Mouse (Mus musculus) frontal cortex, postnatal 36 days (tissue): ENCODE measurements at regions not wholly inside any gene's neighbourhood (a gene's known extent, or its start where the extent isn't known, plus 50 kb on each side); places are given as distances from the start of the nearest gene placed in this dataset.
"Not testable (repeated sequence)": the region's sequence is repeated elsewhere in the genome, so short reads cannot be mapped to it uniquely, and the experiment has no call there.

Source experiments
- DNase-seq, 2 experiments: peaks; one replicate each; pipeline ENCODE4 v3.0.0; 2022; ENCODE audit warnings: low spot score in 2 of 2

DNA sequence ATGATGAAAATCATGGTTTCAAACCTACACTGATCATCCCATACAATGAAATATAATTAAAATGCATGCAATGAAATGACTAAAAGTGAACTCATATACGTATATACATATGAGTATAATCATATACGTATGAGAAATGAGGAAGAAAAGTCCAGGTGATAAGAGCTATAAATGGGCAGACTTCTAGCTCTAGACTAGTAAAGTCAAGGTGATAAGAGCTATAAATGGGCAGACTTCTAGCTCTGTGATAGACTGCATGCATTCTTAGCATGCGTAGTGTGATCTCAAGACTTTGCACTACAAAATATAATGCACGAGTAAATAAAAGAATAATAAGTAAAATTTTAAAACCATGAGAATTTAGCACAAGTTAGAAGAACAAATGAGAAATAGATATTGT is 606.2 kb upstream of the Gpc5 start:
- DNase-seq = no peak

DNA sequence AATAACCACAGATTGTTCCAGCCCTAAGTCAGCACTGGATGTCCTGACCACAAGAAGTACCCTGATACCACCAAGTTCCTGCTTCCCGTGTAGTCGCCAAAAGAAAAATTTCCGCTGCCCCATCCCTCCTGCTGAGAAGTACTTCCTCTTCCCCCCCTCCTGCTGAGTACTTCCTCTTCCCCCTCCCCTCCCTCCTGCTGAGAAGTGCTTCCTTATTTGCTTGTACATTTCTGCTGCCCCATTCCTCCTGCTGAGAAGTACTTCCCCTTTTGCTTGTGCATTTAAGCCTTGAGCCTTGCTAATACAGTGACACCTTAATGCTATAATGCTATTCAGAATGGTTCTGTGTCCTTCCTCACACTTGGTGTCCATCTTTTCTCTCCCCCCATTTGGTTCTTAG is 598.6 kb upstream of the Gpc5 start:
- not testable (repeated sequence) for DNase-seq

DNA sequence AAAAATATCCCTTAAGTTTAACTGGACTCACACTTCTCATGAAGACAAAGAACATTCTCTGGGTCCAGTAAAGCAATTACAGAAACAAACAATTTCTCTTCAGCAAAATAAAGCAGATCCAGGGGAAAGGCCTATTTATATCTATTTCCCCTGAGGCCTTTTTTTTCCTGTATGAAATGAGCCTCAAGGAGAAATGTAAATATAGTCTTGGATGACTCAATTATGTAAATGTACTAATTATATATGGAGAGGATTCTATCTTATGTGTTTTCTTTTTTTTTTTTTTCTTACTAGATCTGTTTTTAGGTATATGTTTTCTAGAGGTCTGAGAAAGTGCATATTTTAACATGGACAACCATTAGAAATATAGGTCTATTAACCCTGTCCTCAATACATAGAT is 587.0 kb upstream of the Gpc5 start:
- no peak for DNase-seq

DNA sequence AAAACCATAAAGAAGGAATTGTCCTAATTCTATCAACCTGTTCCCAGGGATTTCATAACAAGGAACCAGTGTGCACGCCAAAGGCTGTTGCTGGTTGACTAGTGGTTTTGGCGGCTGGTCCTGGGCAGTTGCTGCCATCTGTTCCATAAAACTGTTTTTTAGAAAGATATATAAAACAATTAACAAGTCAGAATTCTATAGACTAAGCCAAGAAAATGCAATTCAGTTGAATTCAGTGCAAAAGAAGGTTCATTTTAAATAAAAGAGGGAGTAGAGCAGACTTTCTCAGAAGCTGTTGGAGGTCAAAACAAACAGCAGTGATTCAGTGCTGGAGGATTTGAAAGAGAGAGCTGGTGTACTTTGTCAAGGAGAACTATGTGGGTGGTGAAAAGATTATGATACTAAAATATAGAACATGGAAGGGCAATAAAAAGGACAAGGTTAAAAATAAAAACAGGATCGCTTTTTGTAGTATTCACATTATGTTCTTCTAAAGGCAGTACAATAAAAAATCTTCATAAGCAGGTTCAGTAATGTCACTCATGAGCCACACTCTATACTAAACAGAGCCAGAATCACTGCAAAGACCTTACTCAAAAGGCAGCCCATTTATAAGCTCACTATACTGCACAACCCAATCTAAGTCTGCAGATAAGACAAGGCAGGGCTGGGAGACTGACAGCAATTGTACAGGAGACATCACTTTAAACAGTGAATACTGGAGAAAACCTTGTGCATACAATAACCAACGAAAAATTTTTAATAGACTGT is 543.9 kb upstream of the Gpc5 start:
- DNase-seq = peak; percentile 24 to 63

DNA sequence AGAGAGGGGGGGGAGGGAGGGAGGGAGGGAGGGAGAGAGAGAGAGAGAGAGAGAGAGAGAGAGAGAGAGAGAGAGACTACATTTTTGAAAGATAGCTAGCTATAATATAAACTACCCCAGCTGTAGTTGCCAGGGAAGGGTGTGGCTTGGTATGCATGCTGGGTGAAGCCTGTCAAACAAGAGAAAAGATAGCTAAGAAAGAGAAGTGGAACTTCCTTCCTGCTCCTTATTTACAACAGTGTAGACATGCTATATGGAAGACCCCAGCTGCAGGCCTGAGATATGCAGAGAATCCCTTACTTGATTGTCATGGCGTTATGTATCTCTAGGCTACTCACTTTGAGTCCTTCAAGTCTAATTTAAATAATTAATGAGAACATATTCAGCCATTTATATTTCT is 542.9 kb upstream of the Gpc5 start:
- no peak for DNase-seq

DNA sequence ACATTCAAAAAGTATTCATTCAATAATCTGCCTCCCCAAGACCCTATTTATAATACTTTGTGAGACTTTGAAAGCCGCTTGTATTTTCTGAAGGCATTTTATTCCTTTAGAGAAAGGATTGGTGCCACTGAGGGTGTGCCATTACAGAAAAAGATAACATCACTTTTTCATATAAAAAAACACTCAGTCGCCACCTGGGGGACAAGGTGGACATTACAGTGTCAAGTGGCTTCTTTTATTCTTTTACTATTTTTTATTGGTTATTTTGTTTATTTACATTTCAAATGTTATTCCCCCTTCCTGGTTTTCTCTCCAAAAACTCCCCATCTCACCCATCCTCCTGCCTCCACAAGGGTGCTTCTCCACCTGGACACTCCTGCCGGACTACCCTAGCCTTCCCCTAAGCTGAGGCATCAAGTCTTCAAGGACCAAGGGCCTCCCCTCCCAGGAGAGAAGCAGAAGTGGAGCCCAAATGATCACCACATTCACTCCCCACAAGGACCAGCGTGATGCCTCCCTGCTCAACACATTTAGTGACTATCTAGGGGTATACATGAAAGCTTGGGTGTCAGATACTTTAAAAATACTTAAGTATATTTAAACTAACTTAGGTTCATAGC is 525.5 kb upstream of the Gpc5 start:
- DNase-seq = no peak

DNA sequence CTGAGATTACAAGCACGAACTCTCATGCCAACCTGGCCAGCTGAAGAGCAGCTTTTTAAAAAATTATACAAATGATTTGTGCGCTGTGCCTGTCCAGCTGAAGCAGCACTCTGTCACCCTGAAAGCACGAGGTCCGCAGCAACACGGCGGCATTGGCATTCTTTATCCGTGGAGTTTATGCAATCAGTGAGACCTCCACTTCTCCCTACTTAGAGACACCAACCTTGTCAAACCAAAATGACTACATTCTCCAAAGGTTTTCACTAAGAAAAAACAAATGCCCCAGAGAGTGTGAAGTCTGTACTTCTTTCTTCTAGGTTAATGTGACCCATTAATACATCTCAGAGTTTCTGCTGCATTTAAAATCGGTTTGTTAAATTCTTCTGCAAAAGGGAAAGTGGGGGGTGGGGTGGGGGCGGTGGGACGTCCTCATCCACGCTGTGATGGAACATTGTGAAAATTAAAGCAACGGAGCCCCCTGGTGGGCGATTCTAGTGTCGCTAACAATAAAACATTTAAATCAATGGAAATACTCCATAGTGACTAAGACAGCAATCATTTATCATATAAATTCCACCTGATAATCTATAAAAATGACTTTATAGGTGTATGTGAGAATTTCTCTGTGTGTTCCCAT is 524.2 kb upstream of the Gpc5 start:
- peak; percentile 66 to 86 for DNase-seq

DNA sequence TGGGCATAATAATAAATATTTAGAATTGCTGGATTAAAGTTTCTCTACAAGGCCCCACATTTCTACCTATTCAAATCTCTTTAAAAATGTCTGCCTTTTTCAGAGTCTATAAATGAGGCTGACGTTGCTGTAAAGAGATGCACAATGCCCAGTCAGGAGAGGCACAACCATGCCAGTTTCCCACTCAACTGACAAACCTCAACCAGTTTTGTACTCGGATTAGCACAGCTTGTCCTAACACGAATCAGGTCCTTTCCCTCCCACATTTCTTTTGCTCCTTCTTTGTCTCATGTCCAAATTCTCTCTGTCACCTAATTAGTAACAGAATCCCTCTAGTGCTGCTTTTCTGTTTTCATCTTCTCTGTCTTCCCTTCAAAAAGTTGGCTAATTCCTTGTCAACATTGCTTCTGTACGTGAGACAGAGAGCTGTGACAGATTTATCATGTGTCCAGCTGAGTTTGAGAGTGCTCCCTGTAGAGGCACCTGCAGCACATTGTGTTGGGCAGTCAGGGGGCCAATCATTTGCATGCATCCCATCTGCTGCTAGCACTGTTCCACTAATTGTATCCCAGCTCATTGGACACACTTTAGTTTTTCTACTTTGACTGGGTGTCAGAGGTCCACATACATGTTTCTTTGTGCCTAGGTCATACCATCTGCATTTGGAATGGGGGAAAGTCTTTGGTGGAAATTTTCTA is 504.5 kb upstream of the Gpc5 start:
- no peak for DNase-seq

DNA sequence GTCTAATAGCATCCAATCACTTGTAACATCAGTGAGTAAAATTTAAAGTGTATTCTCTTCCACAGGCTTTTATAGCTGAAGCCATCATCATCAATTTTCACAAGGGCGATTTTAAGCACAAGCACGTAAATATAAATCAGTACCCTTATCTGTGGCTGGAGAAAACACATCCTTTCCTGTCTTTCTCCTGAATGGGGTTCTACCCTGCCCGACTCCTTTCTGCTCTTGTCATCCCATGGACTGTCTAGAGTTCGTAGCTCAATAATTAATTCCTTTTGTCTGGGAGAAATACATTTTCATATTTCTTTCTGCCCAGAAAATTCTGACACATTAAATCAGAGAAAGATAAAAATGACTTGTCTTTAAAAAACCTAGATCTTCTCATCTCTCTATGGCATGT is 482.7 kb upstream of the Gpc5 start:
- DNase-seq = no peak

DNA sequence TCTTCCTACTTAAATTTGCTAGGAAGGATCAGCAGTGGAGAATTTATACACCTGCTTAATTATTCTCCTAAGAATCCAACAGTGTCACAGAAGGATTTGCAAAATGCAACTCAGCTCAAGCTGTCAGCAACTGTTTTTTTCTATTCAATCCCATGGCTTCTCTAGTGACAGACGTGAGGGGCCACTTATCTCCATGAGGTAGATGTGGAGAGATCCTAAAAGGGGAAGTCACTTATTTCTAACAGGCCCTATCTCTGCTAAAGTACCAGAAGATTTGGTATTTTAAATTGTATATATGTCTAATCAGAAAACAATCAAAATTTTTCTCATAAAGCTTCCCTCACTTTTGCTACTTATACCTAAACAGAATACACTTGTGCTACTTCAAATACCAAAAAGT is 479.6 kb upstream of the Gpc5 start:
- DNase-seq = no peak

DNA sequence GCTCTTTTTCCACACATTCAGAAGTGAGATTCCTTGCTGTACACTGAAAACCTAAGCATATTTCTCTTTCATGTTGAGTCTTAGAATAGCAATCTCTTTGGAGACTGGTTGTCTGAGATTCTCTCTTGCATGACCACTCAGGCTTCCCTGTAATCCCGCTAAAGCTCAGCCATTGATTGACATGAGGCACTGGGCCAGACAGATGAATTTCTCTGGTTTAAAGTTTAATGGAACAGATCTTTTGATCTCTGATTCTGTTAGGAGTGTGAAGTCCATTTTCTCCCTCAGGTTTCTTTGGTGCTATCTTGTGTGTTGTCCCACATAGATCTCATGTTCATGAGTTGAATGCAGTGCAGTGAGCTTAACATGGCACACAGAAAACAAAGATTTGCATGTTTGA is 435.4 kb upstream of the Gpc5 start:
- no peak for DNase-seq

DNA sequence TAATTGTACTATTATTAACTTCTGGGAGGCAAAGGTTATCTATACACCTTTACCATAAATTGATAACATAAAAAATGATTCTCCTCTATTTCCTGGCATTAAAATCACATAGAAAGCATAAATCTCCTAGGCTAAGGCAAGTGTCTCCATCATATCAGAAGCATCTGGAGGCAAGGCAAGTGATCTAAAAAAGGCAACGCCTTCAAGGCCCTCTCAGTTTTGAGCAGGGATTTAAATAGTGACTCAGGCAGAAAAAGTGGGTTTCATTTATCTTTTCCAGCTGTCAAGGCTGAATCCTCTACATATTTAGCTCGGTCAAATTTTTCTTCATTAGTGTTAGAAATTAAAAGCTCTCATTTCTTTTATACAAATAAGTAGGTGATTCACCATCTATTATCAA is 430.0 kb upstream of the Gpc5 start:
- peak in 1 of 2 experiments; percentile 17 for DNase-seq

DNA sequence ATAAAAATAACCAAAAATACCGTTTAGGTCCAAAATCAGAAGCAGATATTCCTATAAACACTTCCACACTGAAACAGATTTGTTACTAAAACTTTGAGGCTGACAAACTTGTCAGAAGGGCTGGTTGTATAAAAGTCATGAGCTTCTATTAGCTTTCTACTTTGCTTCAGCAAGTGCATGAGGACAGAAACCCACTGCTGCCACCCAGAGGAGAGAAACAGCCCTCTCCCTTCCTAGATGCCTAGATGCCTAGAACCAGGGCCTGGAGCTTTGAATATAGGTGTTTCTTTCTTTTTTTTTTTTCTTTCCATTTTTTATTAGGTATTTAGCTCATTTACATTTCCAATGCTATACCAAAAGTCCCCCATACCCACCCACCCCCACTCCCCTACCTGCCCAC is 406.9 kb upstream of the Gpc5 start:
- peak in 1 of 2 experiments; percentile 49 for DNase-seq

DNA sequence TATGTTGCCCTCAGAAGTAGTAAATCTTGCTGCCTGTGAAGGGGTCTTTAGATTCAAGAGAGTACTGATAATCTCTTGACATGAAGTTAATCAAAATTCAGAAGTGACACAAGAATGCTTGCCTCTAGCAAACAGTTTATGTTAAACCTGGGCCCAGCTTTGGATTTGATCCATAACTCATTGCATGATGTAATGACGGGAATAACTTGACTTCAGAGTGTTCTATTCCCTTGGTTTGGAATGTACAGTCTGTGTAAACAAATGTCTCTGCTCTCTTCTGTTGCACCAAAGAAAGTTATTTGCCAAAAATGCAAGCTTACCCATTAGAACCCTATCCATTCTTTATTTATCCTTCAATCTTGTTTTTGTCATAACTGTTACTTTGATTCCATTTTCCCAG is 397.1 kb upstream of the Gpc5 start:
- no peak for DNase-seq

DNA sequence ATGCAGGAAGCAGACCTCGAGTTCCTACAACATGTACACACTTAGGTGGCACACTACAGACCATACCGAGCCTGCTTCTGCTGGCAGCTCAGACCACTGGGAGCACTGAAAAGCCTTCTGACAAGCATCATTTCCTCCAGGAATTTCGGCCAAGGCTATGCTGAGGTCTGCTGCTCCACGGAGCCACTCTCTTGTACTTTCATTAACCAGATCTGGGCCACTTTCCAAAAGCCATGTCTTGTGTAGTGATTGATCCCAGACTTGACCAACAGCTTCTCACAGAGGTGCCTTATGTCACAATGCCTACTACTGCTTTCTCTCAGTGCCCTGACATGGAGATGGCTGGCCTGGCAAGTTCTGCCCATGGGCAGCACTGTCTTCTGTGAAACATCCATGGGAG is 394.5 kb upstream of the Gpc5 start:
- no peak for DNase-seq

DNA sequence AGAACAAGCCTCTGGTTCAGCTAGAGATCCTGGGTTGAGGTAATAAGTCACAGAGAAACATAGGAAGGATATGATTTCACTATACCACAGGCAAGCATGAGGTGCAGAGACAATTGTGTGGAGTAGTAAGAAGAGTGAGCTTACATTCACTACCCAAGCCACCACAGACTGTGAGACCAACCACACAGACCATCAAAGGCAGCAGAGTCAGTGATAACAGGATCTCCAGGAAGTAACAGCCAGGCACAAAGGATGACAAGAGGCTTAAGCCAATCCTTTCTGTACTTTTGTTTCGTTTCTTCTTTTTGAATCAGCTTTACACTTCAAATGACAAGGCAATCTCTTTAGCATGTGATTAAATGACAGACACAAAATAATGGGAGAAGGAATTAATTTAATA is 368.9 kb upstream of the Gpc5 start:
- no peak for DNase-seq

DNA sequence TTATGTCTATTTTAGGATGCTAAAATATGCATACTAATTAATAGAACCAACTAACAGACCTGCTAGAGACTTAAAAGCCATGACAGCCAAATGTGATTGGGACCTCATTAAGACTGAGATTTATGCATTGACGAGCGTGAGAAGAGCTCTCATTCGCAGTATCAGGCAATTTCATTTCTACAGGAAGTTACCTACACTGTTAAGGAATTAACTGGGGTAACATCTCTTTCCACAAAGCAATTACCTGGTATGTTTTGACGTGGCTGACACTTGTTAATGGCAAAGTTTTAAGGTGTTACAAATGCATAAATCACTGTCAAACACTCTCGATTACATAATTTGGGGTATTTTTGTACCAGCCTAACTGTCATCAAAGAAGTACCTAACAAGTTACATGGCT is 324.7 kb upstream of the Gpc5 start:
- DNase-seq = no peak

DNA sequence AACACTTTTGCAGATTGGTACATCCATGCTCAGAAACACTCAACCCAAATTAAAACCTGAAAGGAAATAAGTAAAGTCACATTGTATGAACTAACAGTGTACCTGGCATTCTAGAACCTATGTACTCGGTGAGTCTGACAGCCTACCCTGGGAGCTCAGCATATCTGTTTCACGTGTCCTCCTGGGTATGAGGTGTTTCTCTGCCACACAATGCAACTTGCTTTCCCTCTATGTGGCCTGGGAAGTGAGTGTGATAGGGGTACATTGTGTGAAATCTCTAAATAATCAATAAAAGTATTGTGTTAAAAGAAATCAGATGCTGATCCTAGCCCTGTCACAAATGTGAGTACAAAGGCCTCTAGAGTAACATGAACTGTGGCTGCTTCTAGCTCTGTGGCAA is 315.3 kb upstream of the Gpc5 start:
- no peak for DNase-seq

DNA sequence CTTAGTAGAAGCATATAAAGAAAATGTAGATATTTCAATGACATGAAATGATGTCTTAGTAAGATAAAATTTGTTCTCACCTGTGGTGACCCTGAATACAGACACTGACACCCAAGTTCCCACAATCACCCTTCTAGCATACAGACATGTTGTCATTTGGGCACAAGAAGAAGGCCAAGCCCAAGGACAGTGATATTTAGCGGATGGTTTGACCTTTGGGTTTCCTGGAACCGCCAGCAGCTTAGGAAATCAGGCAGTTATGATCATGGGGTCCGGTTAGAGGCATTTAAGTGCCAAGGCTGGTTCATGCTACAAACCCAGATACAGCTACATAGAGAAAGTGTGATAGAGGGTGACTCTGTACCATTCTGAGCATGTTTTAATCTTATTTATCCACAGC is 310.2 kb upstream of the Gpc5 start:
- DNase-seq = no peak

DNA sequence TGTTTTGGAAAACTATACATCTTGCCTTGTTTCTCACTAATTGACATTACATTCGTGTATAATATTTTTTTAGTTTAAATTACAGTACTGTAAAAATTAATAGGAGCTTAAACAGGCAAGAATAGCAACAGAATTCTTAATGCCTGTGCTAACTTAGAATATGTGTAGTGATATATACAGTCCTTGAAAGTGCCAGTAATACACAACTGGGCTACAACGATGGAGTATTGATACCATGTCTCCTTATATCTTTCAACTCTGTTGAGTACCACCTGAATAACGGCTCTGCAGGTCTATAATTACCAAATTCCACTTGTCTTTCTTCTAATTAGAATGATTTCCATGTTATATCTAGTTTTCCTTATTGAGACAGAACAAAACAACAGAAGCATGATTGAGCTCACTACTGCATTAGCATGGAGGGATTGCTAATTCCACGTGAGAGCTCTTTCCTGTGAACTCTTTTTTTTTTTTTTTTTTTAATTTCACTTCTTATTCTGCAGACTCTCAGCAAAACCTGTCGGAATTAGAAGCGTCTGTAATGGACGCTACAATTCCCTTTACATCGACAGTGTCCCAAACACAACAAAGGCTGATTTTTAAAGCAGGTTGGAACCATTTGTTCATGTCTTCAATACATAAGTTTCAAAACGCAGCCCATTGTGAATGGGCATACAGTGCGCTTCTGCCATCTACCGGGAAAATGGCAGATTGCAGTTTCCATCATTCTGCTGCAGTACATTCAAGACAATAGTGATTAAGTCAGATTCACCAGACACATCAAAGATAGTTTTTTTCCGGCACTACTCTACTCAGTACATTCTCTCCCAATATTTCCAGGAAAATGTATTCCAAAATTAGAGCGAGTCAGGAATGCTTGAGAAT is 300.8 kb upstream of the Gpc5 start:
- peak; percentile 81 to 94 for DNase-seq

DNA sequence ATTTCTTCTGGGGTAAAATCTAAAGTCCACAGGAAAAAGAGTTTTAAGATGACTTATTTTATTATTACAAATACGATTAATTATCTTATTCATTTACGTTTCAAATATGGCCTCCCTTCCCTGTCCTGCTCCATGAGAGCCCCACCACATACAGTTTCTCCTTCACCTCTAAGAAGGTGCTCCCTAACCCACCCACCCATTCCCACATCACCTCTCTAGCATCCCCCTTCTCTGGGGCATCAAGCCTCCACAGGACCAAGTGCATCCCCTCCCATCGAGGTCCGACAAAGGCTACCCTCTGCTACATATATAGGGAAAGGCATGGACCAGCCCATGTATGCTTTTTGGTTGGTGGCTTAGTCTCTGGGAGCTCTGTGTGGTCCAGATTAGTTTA is 300.2 kb upstream of the Gpc5 start:
- DNase-seq = no peak

DNA sequence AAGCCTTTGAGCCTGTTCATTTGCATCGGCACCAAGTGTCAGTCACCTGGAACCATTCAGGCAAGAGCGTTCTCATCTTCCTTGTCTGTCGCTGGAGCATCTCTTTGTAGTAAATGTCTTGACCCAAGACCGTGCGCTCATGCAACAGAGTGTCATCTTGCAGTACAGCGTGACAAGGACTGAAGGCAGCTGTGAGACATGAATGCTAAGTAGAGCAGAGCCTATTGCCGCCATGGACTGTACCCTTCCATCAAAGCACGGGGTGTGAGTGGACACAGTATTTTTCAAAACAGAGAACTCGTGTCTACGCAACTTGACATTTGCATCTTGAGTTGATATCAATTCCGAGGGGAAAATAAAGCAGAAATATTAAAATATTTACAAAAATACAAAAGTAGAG is 287.4 kb upstream of the Gpc5 start:
- DNase-seq = no peak
